Mouse (Mus musculus) gastrocnemius, adult 2 months (tissue): ENCODE data around the gene Gm15517. TPM values are rescaled to one million over a fixed set of nuclear protein-coding genes. Genes with fewer than 3 reads are reported as not detected.
"Not testable (repeated sequence)": the region's sequence is repeated elsewhere in the genome, so short reads cannot be mapped to it uniquely, and the experiment has no call there.

Experiments used
- DNase-seq: peaks from one replicate; pipeline ENCODE4 v3.0.0; 2022
- H3K27ac ChIP-seq: fragments of 200-600 bp; 2 replicates; pipeline ENCODE4 v1.8.1; 2022; ENCODE audit warnings: mild to moderate bottlenecking
- H3K4me3 ChIP-seq: fragments of 200-600 bp; 2 replicates; pipeline ENCODE4 v1.8.1; 2022; ENCODE audit warnings: mild to moderate bottlenecking, moderate library complexity
- CTCF ChIP-seq: fragments of 200-600 bp; IDR thresholded peaks from 2 replicates; pipeline ENCODE4 v1.8.1; 2022; ENCODE audit warnings: antibody characterized with exemption, mild to moderate bottlenecking, moderate library complexity
- intact Hi-C: fragments of 180-260 bp; cut with DNase I; formaldehyde crosslinking; loops from one replicate; pipeline ENCODE4 v1.15.1; 2025
- total RNA-seq, 2 experiments: library from RNA; stranded (reverse); gene quantifications; 2 replicates each; pipeline ENCODE4 v1.2.3; 2021

Gm15517 gene
- total RNA-seq, 2 experiments from 2014 or later, result not detected

GRCm38 (mm10) chr7:44275546-44275945 lies 14.3 kb downstream of the Gm15517 start:
- intact Hi-C loops, result no loop called here
- Histone ChIP-seq H3K27ac (no peak overlapping the region), H3K4me3 (no peak overlapping the region)
- 0 out of 2 replicates have a peak, but pooled peaks have one; percentile 1 for TF ChIP-seq CTCF
- no peak for DNase-seq

GRCm38 (mm10) chr7:44276461-44277249 lies 15.4 kb downstream of the Gm15517 start:
- no peak overlapping the region for H3K4me3 ChIP-seq

GRCm38 (mm10) chr7:44277250-44277622 lies 16.0 kb downstream of the Gm15517 start:
- no peak for DNase-seq
- H3K27ac ChIP-seq, result no peak overlapping the region
- no peak overlapping the region for H3K4me3 ChIP-seq
- intact Hi-C loops, result no loop called here
- TF ChIP-seq CTCF, result peak; percentile 47

More at GRCm38 (mm10) chr7:44276461-44277249, 15.4 kb downstream of the Gm15517 start:
- no peak for TF ChIP-seq CTCF
- intact Hi-C loops, result no loop called here
- DNase-seq, result no peak
- H3K27ac ChIP-seq, result no peak overlapping the region

GRCm38 (mm10) chr7:44280959-44281358 lies 19.7 kb downstream of the Gm15517 start:
- intact Hi-C loops, result no loop called here
- Histone ChIP-seq H3K4me3 (no peak overlapping the region), H3K27ac (no peak overlapping the region)
- TF ChIP-seq CTCF, result no peak
- DNase-seq, result no peak

- no peak for DNase-seq
- Histone ChIP-seq H3K4me3 (no peak overlapping the region), H3K27ac (no peak overlapping the region)
- intact Hi-C loops, result no loop called here
- no peak for TF ChIP-seq CTCF
Measured at GRCm38 (mm10) chr7:44281586-44281985, 20.3 kb downstream of the Gm15517 start.

GRCm38 (mm10) chr7:44287760-44288159 lies 26.5 kb downstream of the Gm15517 start:
- intact Hi-C loops, result no loop called here
- Histone ChIP-seq H3K4me3 (no peak overlapping the region), H3K27ac (no peak overlapping the region)
- DNase-seq, result no peak
- no peak for TF ChIP-seq CTCF

GRCm38 (mm10) chr7:44290986-44291385 lies 29.7 kb downstream of the Gm15517 start:
- DNase-seq, result no peak
- no peak overlapping the region for H3K27ac ChIP-seq
- no peak for TF ChIP-seq CTCF
- no peak overlapping the region for H3K4me3 ChIP-seq
- intact Hi-C loops, result no loop called here

- no peak for TF ChIP-seq CTCF
- Histone ChIP-seq H3K4me3 (no peak overlapping the region), H3K27ac (no peak overlapping the region)
- DNase-seq, result no peak
- intact Hi-C loops, result no loop called here
Measured at GRCm38 (mm10) chr7:44291418-44291817, 30.2 kb downstream of the Gm15517 start.

- H3K27ac ChIP-seq, DNase-seq, intact Hi-C loops, H3K4me3 ChIP-seq: not testable (repeated sequence)
Measured at GRCm38 (mm10) chr7:44297501-44297900, 36.3 kb downstream of the Gm15517 start.

GRCm38 (mm10) chr7:44303346-44304340 lies 42.4 kb downstream of the Gm15517 start:
- DNase-seq, result no peak
- TF ChIP-seq CTCF, result no peak
- intact Hi-C loops, result loop anchor here (2.0 kb wide), 1 partner anchor 57 kb away; no protein-coding TSS in a partner anchor
- peak overlapping the region; percentile 82 for H3K4me3 ChIP-seq
- H3K27ac ChIP-seq, result peak overlapping the region; percentile 97

- peak overlapping the region; percentile 82 for H3K4me3 ChIP-seq
- no peak for TF ChIP-seq CTCF
- H3K27ac ChIP-seq, result peak overlapping the region; percentile 97
- DNase-seq, result no peak
- intact Hi-C loops, result loop anchor here (2.0 kb wide), 1 partner anchor 56 kb away; no protein-coding TSS in a partner anchor
Measured at GRCm38 (mm10) chr7:44304463-44304774, 43.2 kb downstream of the Gm15517 start.

- intact Hi-C loops, result loop anchor here (2.0 to 5.0 kb wide), 2 partner anchors 43 to 56 kb away; partner anchors contain the start of gene Gm15517
- Histone ChIP-seq H3K27ac (peak overlapping the region; percentile 97), H3K4me3 (peak overlapping the region; percentile 82)
- DNase-seq, result peak; percentile 97
- TF ChIP-seq CTCF, result 0 out of 2 replicates have a peak, but pooled peaks have one; percentile 3
Measured at GRCm38 (mm10) chr7:44304775-44305641, 43.8 kb downstream of the Gm15517 start.
